Mouse (Mus musculus) retina, postnatal 1 day (tissue): ENCODE results near the gene Slc7a6.

Source experiments
- DNase-seq: peaks from one replicate; pipeline ENCODE4 v3.0.0-alpha.2; 2012

Gene Slc7a6

GRCm38 (mm10) chr8:106140769-106141168 lies 27.9 kb upstream of the Slc7a6 start:
- peak; percentile 92 for DNase-seq

- no peak for DNase-seq
Measured at GRCm38 (mm10) chr8:106145331-106145730, 23.3 kb upstream of the Slc7a6 start.

- no peak for DNase-seq
Measured at GRCm38 (mm10) chr8:106146014-106146413, 22.6 kb upstream of the Slc7a6 start.

- DNase-seq, result no peak
Measured at GRCm38 (mm10) chr8:106147868-106148565, 20.6 kb upstream of the Slc7a6 start.

GRCm38 (mm10) chr8:106149025-106149424 lies 19.6 kb upstream of the Slc7a6 start:
- DNase-seq, result no peak

- DNase-seq, result peak; percentile 96
Measured at GRCm38 (mm10) chr8:106149801-106150652, 18.6 kb upstream of the Slc7a6 start, which contains the start of gene Pla2g15. TSS of gene Pla2g15 (plus strand) at chr8:106150399.

- no peak for DNase-seq
Measured at GRCm38 (mm10) chr8:106150653-106151000, 18.0 kb upstream of the Slc7a6 start.

GRCm38 (mm10) chr8:106151041-106151440 lies 17.6 kb upstream of the Slc7a6 start:
- no peak for DNase-seq

GRCm38 (mm10) chr8:106152876-106153275 lies 15.8 kb upstream of the Slc7a6 start:
- no peak for DNase-seq

GRCm38 (mm10) chr8:106157419-106157818 lies 11.2 kb upstream of the Slc7a6 start:
- DNase-seq, result no peak

- DNase-seq, result no peak
Measured at GRCm38 (mm10) chr8:106158381-106158780, 10.3 kb upstream of the Slc7a6 start.

GRCm38 (mm10) chr8:106159876-106160275 lies 8.8 kb upstream of the Slc7a6 start:
- DNase-seq, result no peak

- DNase-seq, result no peak
Measured at GRCm38 (mm10) chr8:106163251-106163650, 5.4 kb upstream of the Slc7a6 start.

- peak; percentile 81 for DNase-seq
Measured at GRCm38 (mm10) chr8:106165460-106165859, 3.2 kb upstream of the Slc7a6 start.

GRCm38 (mm10) chr8:106169017-106169933 lies 618 bp downstream of the Slc7a6 start:
- peak; percentile 86 for DNase-seq

GRCm38 (mm10) chr8:106169934-106170480 lies 1.4 kb downstream of the Slc7a6 start:
- peak; percentile 17 for DNase-seq

- DNase-seq, result no peak
Measured at GRCm38 (mm10) chr8:106173566-106173965, 4.9 kb downstream of the Slc7a6 start.

GRCm38 (mm10) chr8:106176891-106177290 lies 8.2 kb downstream of the Slc7a6 start:
- peak; percentile 8 for DNase-seq

GRCm38 (mm10) chr8:106177594-106177993 lies 8.9 kb downstream of the Slc7a6 start:
- DNase-seq, result no peak

- DNase-seq, result no peak
Measured at GRCm38 (mm10) chr8:106178428-106178827, 9.8 kb downstream of the Slc7a6 start.

- no peak for DNase-seq
Measured at GRCm38 (mm10) chr8:106185628-106186270, 17.1 kb downstream of the Slc7a6 start.

GRCm38 (mm10) chr8:106186394-106186793 lies 17.7 kb downstream of the Slc7a6 start:
- DNase-seq, result no peak
